Mouse (Mus musculus) gastrocnemius, postnatal 36 days (tissue): ENCODE measurements around the gene Qars. TPM values are rescaled to one million over a fixed set of nuclear protein-coding genes. Genes with fewer than 3 reads are reported as not detected.

Source experiments
- DNase-seq, 2 experiments: peaks; one replicate each; pipeline ENCODE4 v3.0.0; 2022
- intact Hi-C: fragments of 180-260 bp; cut with DNase I; formaldehyde crosslinking; loops from one replicate; pipeline ENCODE4 v1.15.1; 2025
- long read RNA-seq, 2 experiments: library from polyadenylated mRNA; stranded (forward); transcript quantifications; one replicate each; pipeline ENCODE4 v2.0.0; 2021
- total RNA-seq, 2 experiments: library from RNA; stranded (reverse); gene quantifications; 2 replicates each; pipeline ENCODE4 v1.2.3; 2021

Qars gene
- 10 to 100 TPM; 69.7 to 81.7 TPM for total RNA-seq
- long read RNA-seq, experiment 1, transcript Qars-201 (24 exons, 2,800 nt): major isoform, 17 of 28 reads
- long read RNA-seq, experiment 1, partial matches to known transcripts: 10 of 28 reads
- long read RNA-seq, experiment 1, other reads (novel, unspliced or antisense): 1 of 28 reads
- long read RNA-seq, experiment 2, transcript Qars-201 (24 exons, 2,800 nt): major isoform, 31 of 46 reads
- long read RNA-seq, experiment 2, partial matches to known transcripts: 13 of 46 reads
- long read RNA-seq, experiment 2, other reads (novel, unspliced or antisense): 2 of 46 reads

DNA sequence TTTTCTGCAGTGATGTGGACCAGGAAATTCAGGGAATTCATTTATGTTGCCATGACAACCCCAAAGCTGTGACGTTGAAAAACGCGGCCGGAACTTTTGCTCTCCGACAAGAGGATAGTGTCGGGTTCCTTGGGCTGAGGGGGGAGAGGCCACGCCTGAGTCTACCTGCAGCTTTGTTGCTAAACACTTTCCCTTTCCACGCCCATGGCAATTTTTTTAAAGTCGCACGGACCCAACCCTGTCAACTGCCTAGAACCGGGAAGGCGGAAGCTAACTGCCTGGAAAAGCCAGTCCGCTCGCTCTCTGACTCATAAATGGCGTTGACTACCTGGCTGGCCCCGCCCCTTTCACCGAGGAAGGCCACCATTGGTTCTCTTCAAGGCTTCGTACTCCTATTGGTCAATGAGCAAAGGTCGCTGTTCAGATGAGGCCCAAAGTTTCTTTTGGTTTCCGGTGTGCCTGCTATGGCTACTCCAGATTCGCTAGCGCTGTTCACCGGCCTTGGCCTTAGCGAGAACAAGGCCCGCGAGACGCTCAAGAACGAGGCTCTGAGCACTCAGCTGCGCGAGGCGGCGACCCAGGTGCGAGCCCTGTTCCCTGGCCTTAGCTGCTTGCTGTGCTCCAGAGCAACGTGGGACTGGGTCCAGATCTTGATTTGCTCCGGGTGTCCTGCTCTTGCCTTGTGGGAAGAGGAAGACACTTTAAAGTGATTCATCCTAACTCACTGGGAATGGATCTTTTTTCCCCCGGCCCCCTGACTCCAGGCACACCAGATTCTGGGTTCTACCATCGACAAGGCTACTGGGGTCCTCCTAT lies at the start of gene Qars:
Qars (plus strand) TSS at position 88 of the 816 bp plus-strand sequence.
- DNase-seq: peak; percentile 90 to 91
- intact Hi-C loops: no loop called here

DNA sequence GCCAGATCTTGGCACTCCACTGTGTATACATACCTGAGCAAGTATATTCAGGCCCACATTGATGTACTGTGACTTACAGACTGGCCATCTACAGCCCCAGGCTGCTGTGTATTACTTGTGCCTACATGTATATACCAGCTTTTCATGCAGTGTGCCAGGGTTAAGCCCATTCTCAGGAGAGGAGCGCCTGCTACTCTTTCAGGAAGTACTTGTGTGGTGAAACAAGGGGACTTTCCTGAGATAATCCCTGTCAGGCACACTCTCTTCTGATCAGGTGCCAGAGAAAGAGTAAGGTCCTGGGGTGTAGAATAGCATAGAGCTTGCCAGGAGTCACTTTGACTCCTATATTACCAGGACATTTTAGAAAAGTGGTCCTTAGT lies 47.6 kb upstream of the Qars start:
- intact Hi-C loops: no loop called here
- no peak for DNase-seq

DNA sequence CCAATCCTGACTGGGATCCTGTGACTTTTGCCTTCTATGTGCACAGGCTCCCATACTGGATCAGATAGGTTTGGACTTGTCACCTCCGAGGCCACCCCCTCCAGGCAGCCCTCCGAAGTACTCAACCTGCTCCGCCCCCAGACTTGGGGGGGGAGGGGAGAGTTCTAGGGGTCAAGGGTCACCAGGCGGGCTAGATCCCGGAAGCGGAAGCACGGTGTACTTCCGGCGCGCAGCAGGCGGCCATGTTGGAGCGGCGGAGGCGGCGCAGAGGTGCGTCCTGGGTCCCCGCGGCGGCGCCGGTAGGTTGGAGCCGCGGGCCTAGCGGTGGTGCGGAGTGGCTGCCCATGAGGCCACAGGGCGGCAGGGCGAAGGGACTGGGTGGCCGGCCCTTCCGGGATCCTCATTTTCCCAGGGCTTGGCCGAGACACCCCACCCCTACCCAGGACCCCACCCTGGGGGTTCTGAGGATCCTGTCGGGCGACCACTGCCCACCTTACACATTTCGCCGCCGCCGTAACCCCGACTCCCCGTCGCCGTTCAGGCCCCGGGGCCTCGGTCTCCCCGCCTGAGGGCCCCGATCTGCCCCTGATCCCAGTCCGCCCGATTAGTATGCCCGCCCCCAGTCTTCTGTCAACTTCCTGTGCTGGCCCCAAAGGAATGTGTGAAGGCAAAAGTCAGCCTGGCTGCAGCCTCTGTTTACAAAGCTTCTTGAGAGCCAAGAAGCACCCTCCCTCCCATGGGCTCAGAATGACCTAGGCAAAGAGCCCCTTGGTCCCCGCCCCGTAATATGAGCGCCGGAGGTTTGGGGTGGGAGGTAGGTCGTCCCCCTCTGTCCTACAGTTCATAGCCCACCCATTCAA lies 47.0 kb upstream of the Qars start, which contains the start of gene Ccdc71:
Ccdc71 (plus strand) TSS at position 209 of the 860 bp plus-strand sequence.
- DNase-seq: peak; percentile 79 to 80
- intact Hi-C loops: no loop called here

DNA sequence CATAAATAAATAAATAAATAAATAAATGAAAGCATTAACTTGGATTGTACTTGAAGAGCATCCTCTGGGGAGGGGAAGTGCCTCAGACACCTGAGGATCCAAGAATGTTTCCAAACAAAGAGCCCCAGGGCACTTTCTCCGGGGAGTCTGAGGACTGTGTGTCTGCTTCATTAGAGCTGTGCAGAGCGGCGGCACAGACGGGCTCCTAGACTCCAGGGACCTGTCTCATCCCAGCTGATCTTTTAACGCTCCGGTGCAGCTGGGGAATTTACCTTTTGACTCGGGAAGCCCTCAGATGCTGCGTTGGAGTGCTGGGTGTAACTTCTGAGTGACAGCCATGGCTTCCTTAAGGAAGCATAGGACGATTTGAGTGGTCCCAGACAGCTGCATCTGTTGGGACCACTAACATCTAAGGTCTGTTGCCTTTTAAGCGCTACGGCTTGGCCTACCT lies 46.3 kb upstream of the Qars start, which contains the start of gene Klhdc8b:
Klhdc8b (minus strand) TSS at position 401 of the 451 bp plus-strand sequence.
- intact Hi-C loops: no loop called here
- no peak for DNase-seq

DNA sequence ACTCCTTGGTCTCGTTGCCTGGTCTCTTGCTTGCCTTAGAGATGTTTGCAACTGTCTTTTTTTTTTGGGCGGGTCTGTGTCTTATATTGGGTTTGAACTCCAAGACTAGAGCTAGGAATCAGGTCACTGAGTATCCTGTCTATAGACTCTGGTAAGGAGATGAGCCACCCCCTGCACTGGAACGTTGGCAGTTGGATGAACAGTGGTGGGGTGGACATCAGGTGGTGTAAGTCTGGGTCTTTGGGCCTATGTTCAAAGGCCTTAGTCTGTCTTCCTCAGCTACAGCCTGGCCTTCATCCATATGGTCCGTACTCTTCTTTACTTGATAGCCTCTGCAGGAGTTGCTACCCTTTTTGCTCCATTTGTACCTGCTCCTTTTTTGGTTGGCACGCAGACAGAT lies 45.8 kb upstream of the Qars start:
- intact Hi-C loops: no loop called here

DNA sequence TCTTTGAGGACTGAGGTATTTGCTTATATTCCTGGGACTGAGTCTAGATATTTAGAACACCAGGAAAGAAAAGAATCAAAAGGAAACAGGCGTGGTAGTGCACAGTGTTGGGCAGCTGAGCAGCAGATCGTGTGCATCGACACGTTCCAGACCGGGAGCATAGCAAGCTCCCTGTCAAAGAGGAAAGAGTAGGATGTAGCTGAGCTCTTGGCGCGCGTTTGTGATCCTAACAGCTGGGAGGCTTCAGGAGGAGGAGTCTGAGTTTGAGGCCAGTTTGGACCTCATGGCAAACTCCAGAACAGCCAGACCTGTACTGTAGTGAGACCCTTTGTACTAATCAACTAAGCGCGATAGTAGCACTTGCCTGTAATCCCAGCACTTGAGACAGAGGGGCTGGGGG lies 45.3 kb upstream of the Qars start:
- DNase-seq: no peak
- intact Hi-C loops: no loop called here

More for the DNA sequence above, 45.8 kb upstream of the Qars start:
- DNase-seq: no peak

DNA sequence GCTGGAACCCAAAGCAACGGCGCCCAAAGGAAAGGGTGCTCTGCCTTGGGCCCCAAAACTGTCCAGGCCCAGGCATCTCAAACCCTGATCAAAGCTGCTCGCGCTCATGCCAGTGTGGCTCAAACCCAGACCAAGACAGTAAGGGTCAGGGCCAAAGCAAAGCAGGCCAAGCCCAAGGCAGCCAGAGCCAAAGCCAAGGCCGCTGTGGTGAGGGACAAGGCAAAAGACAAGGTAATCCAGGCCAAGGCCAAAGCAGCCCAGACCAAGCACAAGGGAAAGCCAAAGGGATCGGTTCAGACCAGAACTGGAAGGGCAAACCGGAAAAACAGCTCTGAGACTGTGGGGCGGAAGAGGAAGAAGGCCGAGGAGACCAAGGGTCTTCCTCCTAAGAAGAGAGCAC lies 43.8 kb upstream of the Qars start:
- intact Hi-C loops: no loop called here
- DNase-seq: no peak

DNA sequence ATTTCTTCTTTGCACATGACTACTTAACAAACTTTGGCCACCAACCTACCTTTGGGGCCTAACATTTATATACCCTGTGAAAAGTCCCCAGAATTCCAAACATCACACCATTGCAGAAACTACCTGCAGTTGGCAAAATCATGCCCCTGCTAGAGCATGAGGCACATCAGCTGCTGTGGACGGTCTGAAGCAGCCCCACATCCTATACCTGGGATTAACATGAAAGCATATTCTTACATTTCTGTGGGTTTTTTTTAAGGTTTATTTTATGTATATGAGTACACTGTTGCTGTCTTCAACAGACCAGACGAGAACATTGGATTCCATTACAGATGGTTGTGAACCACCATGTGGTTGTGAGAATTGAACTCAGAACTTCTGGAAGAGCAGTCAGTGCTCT lies 41.3 kb upstream of the Qars start:
- DNase-seq: no peak
- intact Hi-C loops: no loop called here

DNA sequence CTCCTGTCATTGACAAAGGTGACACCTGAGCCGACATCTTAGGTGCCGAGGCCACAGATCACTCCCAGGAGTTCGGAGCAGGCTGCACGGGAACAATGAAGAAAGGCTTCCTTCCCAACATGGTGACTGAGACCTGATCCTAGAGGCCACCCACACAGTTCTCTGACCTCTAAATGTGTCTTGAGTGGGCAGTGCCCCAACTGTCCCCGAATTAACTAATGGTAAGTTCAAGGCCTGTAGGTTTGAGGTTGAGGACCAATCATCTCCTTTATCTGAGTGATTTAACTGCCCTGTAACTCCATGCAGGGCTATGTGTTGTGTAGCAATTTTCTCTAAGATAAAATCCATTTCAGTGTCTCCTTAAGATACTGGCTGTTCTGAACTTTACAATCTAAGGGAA lies 38.1 kb upstream of the Qars start:
- intact Hi-C loops: no loop called here

DNA sequence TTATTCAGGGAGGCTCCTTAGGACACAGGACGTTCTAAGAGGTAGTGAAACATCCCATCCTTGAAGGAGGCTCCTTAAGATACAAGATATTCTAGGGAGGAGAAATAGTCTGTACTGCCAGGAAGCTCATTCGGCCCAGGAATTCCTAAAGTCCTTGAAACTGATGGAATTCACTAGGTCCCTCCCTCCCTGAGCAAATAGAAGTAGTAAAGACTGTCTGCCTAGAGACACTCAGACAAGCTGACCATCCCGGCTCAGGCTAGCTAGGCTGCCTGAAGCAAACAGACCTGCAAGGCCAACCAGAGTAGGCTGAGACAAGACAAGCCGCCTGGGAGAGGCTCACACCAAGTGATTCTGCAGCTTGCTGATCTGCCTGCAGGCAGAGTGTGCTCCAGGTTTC lies 37.7 kb upstream of the Qars start:
- intact Hi-C loops: no loop called here
- DNase-seq: no peak

More for the DNA sequence above, 38.1 kb upstream of the Qars start:
- DNase-seq: no peak

DNA sequence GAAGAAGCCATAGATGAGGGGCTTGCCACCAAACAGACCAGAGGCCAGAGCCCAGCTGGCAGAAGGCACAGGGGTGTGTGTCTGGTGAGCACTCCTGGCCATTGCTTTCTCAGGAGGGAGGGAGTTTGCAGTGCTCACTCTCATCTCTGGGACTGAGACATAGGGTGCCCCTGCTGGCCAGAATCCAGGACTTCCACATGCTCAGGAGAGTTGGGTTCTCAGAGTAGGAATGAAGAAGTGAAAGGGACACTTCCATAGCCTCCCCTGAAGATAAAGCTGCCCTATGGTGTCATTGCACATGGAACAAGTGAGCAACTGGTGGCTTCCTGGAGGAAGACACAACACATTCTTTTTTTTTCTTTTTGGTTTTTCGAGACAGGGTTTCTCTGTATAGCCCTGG lies 33.0 kb upstream of the Qars start:
- intact Hi-C loops: no loop called here
- DNase-seq: no peak

DNA sequence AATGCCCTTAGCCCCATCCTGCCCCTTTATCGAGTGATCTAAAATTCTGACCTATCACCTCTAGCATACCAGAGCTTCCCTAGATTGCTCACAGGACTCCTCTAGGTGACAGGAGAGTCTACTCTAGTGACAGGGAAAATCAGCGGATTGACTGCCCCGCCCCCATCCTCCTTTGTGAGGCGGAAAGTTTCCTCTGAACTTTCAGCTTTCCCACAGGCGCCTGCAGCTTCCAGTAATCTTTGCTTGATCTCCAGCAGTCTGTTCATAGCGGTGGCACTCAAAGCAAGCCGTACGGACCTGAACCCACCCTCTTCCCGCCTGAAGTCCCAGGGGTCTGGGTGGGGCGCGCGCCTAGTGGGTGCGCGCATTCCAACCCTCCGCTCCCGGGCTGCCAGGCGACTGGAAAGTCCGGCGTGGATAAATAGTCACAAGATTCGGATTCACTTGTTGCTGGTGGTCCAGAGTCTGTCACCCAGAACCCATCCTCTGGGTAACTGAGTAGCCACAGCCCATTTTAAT lies 28.8 kb upstream of the Qars start:
- peak; percentile 86 to 89 for DNase-seq
- intact Hi-C loops: no loop called here

DNA sequence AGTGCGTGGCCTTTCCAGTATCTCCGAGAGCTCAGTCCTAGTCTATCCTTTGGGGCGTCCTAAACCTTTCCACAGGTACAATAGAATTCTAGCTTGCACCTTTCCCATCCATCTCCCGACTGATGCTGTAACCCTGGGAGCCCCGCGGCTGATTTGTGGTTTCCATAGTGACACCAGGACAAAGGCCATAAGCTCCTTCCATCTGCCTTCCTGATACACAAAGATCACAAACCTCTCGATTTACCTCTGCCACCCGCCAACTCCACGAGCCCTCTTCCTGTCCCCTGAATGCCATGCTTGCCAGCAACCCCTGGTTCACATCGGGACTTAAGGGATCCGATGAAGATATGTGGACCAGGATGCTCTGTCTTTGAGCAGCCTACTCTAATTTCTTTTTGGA lies 28.3 kb upstream of the Qars start:
- intact Hi-C loops: no loop called here
- DNase-seq: no peak

DNA sequence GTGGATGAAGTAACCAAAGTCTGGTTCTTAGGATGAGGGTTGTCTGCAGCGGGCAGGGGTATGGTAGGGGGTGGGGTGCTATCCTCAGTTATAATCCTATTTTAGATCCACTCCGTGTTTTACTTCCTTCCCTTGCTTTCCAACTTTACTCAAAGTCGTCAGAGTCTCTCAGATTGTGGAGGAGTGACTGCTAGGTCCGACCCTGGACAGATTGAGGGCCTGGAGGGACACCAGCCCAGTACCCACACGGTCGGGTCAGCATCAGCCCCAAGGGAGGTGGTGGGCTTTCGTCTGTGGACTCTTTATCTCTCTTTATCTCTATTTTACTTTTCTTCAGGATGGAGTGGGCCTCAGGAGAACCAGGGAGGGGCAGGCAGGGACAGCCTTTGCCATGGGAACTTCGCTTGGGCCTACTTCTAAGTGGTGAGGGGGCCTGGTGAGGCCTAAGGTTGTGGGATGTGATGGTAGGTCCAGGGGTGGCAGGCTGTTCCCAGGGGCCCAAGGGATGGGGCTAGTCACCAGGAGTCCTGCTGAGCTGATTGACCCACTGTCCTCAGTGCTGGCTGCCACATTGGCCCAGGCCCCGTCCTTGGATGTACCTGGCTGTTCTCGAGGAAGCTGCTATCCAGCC lies 27.7 kb upstream of the Qars start, which contains the start of gene Lamb2:
Lamb2 (plus strand) TSS at position 16 of the 631 bp plus-strand sequence.
- peak in 1 of 2 experiments; percentile 51 for DNase-seq
- intact Hi-C loops: no loop called here

DNA sequence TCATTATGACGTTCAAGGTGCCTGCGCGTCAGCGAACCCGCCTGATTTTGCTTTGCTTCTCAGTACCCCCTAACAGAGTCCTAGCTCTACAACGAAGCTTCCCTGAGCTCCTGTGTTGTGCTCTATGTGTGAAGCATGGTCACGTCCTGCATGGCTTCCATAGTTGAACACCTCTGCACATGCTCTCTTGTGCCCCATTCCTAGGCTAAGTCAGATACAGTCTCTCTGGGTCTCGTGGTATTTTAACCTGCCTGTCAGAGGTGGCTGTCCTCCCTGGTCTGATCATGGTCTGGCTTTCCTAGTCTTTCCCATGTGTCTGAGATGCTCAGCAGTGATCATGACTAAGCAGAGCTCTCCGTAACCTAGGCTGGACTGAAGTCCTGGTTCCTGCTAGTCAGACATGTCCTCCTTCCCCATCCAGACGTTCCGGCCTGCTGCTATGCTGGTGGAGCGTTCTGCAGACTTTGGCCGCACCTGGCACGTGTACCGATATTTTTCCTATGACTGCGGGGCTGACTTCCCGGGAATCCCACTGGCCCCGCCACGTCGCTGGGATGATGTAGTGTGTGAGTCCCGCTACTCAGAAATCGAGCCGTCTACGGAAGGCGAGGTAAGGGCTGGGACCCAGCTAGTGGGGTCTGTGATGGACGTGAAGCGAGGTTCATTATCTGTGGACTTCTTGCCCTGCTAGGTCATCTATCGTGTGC lies 26.5 kb upstream of the Qars start:
- DNase-seq: no peak
- intact Hi-C loops: no loop called here

DNA sequence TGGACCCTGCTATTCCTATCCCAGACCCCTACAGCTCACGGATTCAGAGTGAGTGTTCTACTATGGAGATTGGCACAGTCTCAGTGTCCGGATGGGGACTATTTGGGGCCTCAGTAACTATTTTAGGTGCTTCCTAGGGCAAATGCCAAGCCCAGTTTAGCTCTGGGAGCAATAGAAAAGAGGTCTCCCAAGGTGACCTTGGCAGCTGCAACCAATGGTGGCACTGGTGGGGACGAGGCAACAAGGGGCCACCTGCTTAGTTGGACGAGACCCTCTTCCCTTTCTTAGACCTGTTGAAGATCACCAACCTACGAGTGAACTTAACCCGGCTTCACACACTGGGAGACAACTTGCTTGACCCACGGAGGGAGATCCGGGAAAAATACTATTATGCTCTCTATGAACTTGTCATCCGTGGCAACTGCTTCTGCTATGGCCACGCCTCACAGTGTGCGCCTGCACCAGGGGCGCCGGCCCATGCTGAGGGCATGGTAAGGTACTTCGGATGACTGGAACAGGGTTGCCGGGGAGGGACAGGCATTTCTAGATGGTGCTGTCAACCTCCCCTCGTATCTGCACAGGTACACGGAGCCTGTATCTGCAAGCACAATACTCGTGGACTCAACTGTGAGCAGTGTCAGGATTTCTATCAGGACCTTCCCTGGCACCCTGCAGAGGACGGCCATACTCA lies 25.8 kb upstream of the Qars start:
- intact Hi-C loops: no loop called here
- DNase-seq: no peak

DNA sequence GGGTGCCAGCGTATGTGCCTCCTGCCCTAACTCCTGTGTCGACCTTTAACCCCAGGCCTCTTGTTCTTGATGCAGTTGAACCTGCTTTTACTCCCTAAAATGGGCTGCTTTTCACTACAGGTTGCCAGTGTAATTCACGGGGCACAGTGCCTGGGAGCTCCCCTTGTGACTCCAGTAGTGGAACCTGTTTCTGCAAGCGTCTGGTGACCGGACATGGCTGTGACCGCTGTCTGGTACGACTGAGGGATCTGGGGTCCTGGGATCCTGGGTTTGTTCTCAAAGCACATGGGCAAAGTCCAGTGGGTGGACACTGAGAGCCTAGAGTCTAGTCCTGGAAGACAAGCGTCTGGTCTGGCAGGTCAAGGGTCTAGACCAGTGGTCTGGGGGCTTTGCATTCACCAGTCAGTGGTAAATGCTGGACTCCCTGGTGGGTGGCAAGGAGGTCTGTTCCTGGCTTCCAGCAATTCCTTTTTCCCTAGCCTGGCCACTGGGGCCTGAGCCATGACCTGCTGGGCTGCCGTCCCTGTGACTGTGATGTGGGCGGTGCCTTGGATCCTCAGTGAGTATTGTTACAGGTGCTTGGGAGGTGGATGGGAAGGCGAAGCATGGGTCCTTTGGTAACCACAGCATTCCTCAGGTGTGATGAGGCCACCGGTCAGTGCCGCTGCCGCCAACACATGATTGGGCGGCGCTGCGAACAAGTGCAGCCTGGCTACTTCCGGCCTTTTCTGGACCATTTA lies 24.3 kb upstream of the Qars start:
- no peak for DNase-seq
- intact Hi-C loops: no loop called here

DNA sequence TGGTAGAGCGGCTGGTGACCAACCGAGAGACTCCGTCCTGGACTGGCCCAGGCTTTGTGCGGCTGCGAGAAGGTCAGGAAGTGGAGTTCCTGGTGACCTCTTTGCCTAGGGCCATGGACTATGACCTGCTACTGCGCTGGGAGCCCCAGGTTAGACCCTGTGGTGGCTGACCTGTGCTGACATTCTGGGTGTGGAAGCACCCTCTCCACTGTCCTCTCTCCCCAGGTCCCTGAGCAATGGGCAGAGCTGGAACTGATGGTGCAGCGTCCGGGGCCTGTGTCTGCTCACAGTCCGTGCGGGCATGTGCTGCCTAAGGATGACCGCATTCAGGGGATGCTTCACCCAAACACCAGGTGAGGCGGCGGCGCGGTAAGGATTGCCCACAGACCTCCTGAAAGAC lies 23.5 kb upstream of the Qars start:
- intact Hi-C loops: no loop called here
- no peak for DNase-seq
